Mouse (Mus musculus) embryonic facial prominence, embryonic 11.5 days (tissue): ENCODE data around the gene Ren1. TPM values are rescaled to one million over a fixed set of nuclear protein-coding genes. Genes with fewer than 3 reads are reported as not detected.

Experiments used
- ATAC-seq: fragments of 200-750 bp; cut with Nextera tagmentation; replicated peaks from 2 replicates; pipeline ENCODE4 v1.8.0; 2017; ENCODE audit warnings: low read depth; ENCODE audit not compliant: insufficient number of reproducible peaks, low FRiP score, low TSS enrichment
- DNase-seq: peaks from one replicate; pipeline ENCODE4 v3.0.0-alpha.2; 2015; ENCODE audit warnings: low spot score
- H3K27ac ChIP-seq: fragments of 300-500 bp; sonication (generic); replicated peaks from 2 replicates; pipeline ENCODE4 v1.5.1; 2014; ENCODE audit warnings: mild to moderate bottlenecking, low read depth, low read length, control low read depth
- H3K27me3 ChIP-seq: fragments of 300-500 bp; sonication (generic); 2 replicates; pipeline ENCODE4 v1.6.1; 2014; ENCODE audit warnings: mild to moderate bottlenecking, low read length, moderate library complexity, mixed read lengths; ENCODE audit not compliant: control insufficient read depth, insufficient read depth
- H3K36me3 ChIP-seq: fragments of 300-500 bp; sonication (generic); replicated peaks from 2 replicates; pipeline ENCODE4 v1.6.1; 2014; ENCODE audit warnings: low read depth, mild to moderate bottlenecking, low read length, moderate library complexity, mixed read lengths; ENCODE audit not compliant: control insufficient read depth, insufficient read depth
- H3K4me1 ChIP-seq: fragments of 300-500 bp; sonication (generic); 2 replicates; pipeline ENCODE4 v1.6.1; 2014; ENCODE audit warnings: low read length, mixed read lengths; ENCODE audit not compliant: control insufficient read depth, insufficient read depth
- H3K4me2 ChIP-seq: fragments of 300-500 bp; sonication (generic); 2 replicates; pipeline ENCODE4 v1.6.1; 2014; ENCODE audit warnings: low read depth, mild to moderate bottlenecking, control low read depth, low read length, moderate library complexity
- H3K4me3 ChIP-seq: fragments of 300-500 bp; sonication (generic); 2 replicates; pipeline ENCODE4 v1.5.1; 2014; ENCODE audit warnings: low read depth, low read length, control low read depth
- H3K9ac ChIP-seq: fragments of 300-500 bp; sonication (generic); replicated peaks from 2 replicates; pipeline ENCODE4 v1.6.1; 2014; ENCODE audit warnings: mild to moderate bottlenecking, control low read depth, low read length
- H3K9me3 ChIP-seq: fragments of 300-500 bp; sonication (generic); replicated peaks from 2 replicates; pipeline ENCODE4 v1.6.1; 2016; ENCODE audit warnings: mild to moderate bottlenecking, low read length, inconsistent platforms, mixed read lengths; ENCODE audit not compliant: control insufficient read depth
- WGBS: fragments of 180-500 bp; shearing (Covaris S2); extraction: QIAGEN DNeasy Blood & Tissue Kit; methylation state at CpG from one replicate; pipeline ENCODE4 v1.1.7; 2014; 5-methylcytosine and 5-hydroxymethylcytosine counted together
- polyA plus RNA-seq: library from polyadenylated mRNA; unstranded; fragments of >200 nt; fragmentation: Nextera tagmentation; extraction: Ambion mirVana; gene quantifications from 2 replicates; pipeline ENCODE4 v1.2.1, GENCODE M21; 2014

Ren1 gene
- polyA plus RNA-seq, 1 experiment from 2014 or later, result not detected

DNA sequence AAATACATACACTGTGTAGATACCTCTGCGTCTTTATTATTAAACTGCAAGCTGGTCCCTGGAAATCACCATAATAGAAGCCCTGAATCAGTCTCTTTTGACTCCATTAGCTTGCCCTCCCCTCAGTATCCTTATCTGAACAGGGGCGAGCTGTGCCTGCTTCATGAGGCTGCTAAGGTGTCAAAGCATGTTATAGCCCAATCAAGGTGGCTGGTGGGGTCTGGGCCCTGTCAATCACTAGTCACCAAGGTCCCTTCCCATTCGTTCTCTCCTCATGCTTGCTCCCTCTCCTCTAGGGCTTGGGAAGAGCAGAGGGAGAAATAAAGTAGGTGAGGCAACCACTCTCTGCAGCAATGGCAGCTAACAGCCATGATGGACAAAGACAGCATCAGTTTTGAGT is 3.1 kb upstream of the Ren1 start:
- Histone ChIP-seq H3K36me3 (no peaks in the 10 kb centered on the region), H3K27me3 (no peaks in the 10 kb centered on the region), H3K4me2 (no peak overlapping the region), H3K4me1 (no peaks in the 10 kb centered on the region), H3K27ac (no peak overlapping the region), H3K9me3 (no peaks in the 10 kb centered on the region), H3K9ac (no peak overlapping the region), H3K4me3 (no peak overlapping the region)
- DNase-seq (no peak), ATAC-seq (no peak)
- 78% methylated on average over 3 of the region's 3 CpGs for WGBS

DNA sequence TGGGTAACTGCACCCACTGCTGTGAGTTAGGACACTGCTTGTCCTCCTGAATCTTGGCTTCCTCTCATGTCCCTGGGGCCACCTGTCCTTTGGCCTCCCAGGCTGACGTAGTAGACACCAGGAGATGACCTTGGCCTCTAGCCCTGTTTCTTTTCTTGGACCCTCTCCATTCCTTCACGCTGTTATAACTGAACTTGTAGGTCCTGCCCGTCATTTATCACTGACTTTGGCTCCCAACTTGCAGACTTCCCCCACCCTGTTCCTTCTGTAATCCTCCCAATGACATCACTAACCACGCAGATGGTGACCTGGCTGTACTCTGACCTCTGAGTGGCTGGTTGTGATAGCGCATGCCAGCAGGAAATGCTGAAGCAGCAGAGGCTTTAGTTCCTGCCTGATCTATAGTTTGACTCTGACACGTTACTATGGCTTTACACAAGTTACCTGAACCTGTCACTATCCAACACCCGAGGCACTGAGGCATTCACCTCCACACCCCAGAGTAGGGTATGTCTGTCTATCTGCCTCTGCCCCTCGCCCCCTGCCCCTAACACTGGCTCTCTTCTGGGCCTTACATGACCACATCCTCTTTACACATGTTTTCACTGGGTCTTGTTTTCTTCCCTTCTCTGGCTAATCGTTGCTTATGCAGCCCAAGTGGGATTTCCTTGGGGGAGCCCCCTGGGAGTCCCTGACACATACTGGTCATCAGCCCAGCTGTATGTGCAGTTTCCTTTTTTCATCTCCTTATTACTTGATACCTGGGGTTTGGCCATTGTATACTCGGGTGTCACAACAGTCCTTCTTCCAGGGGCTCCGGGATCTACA is 2.4 kb upstream of the Ren1 start:
- H3K27ac ChIP-seq, result no peak overlapping the region
- no peaks in the 10 kb centered on the region for H3K27me3 ChIP-seq
- no peaks in the 10 kb centered on the region for H3K36me3 ChIP-seq
- ATAC-seq (no peak), DNase-seq (no peak)
- no peak overlapping the region for H3K4me2 ChIP-seq
- WGBS, result 72% methylated on average over 11 of the region's 11 CpGs
- no peaks in the 10 kb centered on the region for H3K9me3 ChIP-seq
- no peak overlapping the region for H3K9ac ChIP-seq
- H3K4me1 ChIP-seq, result no peaks in the 10 kb centered on the region
- H3K4me3 ChIP-seq, result no peak overlapping the region

- DNase-seq (peak; percentile 30), ATAC-seq (no peak)
- Histone ChIP-seq H3K4me1 (no peaks in the 10 kb centered on the region; the same call in 1 of the 2 replicates), H3K4me3 (no peak overlapping the region), H3K9me3 (no peaks in the 10 kb centered on the region), H3K9ac (no peak overlapping the region), H3K4me2 (no peak overlapping the region), H3K27me3 (no peaks in the 10 kb centered on the region), H3K36me3 (no peaks in the 10 kb centered on the region), H3K27ac (no peak overlapping the region)
- WGBS, result 55% methylated on average over 9 of the region's 9 CpGs
Observed at GRCm38 (mm10) chr1:133351762-133352161, 1.5 kb downstream of the Ren1 start.

DNA sequence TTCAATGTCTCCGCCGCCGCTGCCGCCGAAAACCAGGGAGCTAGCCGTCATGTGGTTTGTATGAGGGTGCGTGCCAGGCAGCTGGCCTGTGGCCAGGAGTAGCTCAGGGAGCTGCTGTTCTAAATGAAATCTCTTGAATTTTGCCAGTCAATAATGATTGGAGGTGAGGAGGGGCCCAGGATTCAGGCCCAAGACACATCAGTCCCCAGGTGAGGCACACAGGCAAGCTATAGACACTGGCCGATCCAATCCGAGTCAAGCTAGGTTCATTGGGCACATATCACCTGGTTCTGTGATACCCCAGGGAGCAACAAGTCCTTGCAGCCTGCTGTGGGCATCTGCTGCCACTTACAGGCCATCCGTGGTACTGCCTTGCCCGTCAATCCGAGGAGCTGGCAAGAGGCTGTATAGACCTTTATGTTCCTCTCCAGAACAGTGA is 3.1 kb downstream of the Ren1 start:
- Histone ChIP-seq H3K36me3 (no peaks in the 10 kb centered on the region), H3K27ac (no peak overlapping the region), H3K27me3 (no peaks in the 10 kb centered on the region), H3K9me3 (no peaks in the 10 kb centered on the region), H3K9ac (no peak overlapping the region), H3K4me1 (no peaks in the 10 kb centered on the region; the same call in 1 of the 2 replicates), H3K4me2 (no peak overlapping the region), H3K4me3 (no peak overlapping the region)
- no peak for ATAC-seq
- peak; percentile 70 for DNase-seq
- WGBS, result 55% methylated on average over 12 of the region's 12 CpGs

DNA sequence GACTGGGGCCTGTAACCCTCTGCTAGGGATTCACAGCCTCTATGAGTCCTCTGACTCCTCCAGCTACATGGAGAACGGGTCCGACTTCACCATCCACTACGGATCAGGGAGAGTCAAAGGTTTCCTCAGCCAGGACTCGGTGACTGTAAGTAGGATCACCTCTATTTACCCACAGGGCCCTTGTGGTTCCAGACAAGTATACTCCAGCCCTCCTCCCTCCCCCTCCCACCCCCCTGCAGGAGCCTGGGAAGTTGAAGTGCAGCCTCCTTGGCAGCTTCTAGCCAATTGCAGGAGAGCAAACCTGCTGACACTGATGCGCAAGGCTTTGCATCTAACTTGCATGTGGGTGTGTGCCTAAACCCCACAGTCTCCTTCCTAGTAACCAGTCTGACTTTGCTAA is 5.2 kb downstream of the Ren1 start:
- ATAC-seq (no peak), DNase-seq (no peak)
- WGBS, result 39% methylated on average over 5 of the region's 5 CpGs

DNA sequence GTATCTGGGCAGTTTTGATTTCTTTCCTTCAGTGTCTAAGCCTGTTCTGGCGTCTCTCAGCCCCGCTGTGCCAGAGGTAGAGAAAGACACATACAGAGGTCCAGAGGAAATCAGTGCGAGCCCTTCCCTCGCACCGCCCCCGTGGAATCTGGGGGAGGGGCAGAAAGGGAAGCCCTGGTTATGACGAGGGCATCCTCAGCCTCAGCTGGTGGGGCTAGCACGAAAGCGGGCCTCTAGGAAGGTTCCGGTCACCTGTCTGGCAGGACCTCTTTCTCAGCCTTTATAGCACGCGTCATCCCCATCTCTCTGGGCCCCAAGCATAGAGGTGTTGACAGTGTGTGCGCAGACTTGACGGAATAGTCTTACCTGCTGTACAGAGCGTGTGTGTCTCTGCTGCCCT is 5.6 kb downstream of the Ren1 start:
- WGBS, result 54% methylated on average over 15 of the region's 15 CpGs
- H3K27ac ChIP-seq, result no peak overlapping the region
- no peak overlapping the region for H3K4me3 ChIP-seq
- H3K9ac ChIP-seq, result no peak overlapping the region
- ATAC-seq, result no peak
- no peak for DNase-seq
- no peaks in the 10 kb centered on the region for H3K9me3 ChIP-seq
- H3K4me1 ChIP-seq, result no peaks in the 10 kb centered on the region; the same call in 1 of the 2 replicates
- no peak overlapping the region for H3K4me2 ChIP-seq
- H3K36me3 ChIP-seq, result no peaks in the 10 kb centered on the region
- H3K27me3 ChIP-seq, result no peaks in the 10 kb centered on the region

More for the DNA sequence above, 5.2 kb downstream of the Ren1 start:
- Histone ChIP-seq H3K36me3 (no peaks in the 10 kb centered on the region), H3K27me3 (no peaks in the 10 kb centered on the region), H3K4me1 (no peaks in the 10 kb centered on the region; the same call in 1 of the 2 replicates), H3K27ac (no peak overlapping the region), H3K9me3 (no peaks in the 10 kb centered on the region), H3K9ac (no peak overlapping the region; the same call in 1 of the 2 replicates), H3K4me3 (no peak overlapping the region), H3K4me2 (no peak overlapping the region)

- Histone ChIP-seq H3K4me2 (no peak overlapping the region), H3K27ac (no peak overlapping the region), H3K9ac (no peak overlapping the region), H3K4me1 (no peaks in the 10 kb centered on the region; the same call in 1 of the 2 replicates), H3K36me3 (no peaks in the 10 kb centered on the region), H3K9me3 (no peaks in the 10 kb centered on the region), H3K27me3 (no peaks in the 10 kb centered on the region), H3K4me3 (no peak overlapping the region)
- WGBS, result 52% methylated on average over 8 of the region's 8 CpGs
- DNase-seq (no peak), ATAC-seq (no peak)
Observed at GRCm38 (mm10) chr1:133356330-133356729, 6.0 kb downstream of the Ren1 start.

DNA sequence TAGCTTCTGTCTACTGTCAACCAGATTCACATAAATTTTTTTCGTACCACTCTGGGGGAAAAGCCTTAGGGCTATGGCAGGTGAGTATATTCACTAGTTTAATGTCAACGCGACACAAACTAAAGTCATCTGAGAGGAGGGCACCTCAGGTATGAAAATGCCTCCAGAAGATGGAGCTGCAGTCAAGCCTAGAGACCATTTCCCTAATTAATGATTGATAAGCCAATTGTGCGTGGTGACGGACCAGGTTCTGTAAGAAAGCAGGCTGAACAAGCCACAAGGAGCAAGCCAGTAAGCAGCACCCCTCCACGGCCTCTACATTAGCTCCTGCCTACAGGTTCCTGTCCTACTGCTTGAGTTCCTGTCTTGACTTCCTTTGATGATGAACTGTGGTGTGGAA is 10.7 kb downstream of the Ren1 start:
- Histone ChIP-seq H3K9me3 (no peaks in the 10 kb centered on the region), H3K9ac (no peak overlapping the region), H3K27ac (no peak overlapping the region), H3K36me3 (no peaks in the 10 kb centered on the region), H3K4me3 (no peak overlapping the region), H3K27me3 (peaks cover 21% of the 10 kb centered on the region), H3K4me1 (no peaks in the 10 kb centered on the region; the same call in 1 of the 2 replicates), H3K4me2 (no peak overlapping the region)
- ATAC-seq (no peak), DNase-seq (no peak)
- 88% methylated on average over 6 of the region's 6 CpGs for WGBS
